Mouse (Mus musculus) lung, embryonic 15.5 days (tissue): ENCODE measurements around the gene Olfr617. TPM values are rescaled to one million over a fixed set of nuclear protein-coding genes. Genes with fewer than 3 reads are reported as not detected.
"Not testable (repeated sequence)": the region's sequence is repeated elsewhere in the genome, so short reads cannot be mapped to it uniquely, and the experiment has no call there.

ENCODE experiments used
- ATAC-seq: fragments of 200-750 bp; cut with Nextera tagmentation; 2 replicates; pipeline ENCODE4 v1.8.0; 2017; ENCODE audit warnings: moderate number of reproducible peaks, borderline replicate concordance; ENCODE audit not compliant: low FRiP score, low TSS enrichment; ENCODE audit errors: extremely low read depth
- H3K27ac ChIP-seq: fragments of 300-500 bp; sonication (generic); 2 replicates; pipeline ENCODE4 v1.5.1; 2015; ENCODE audit warnings: moderate library complexity, mild to moderate bottlenecking, inconsistent platforms
- H3K27me3 ChIP-seq: fragments of 300-500 bp; sonication (generic); 2 replicates; pipeline ENCODE4 v1.6.1; 2015; ENCODE audit warnings: inconsistent platforms
- H3K36me3 ChIP-seq: fragments of 300-500 bp; sonication (generic); 2 replicates; pipeline ENCODE4 v1.6.1; 2015; ENCODE audit warnings: inconsistent platforms
- H3K4me1 ChIP-seq: fragments of 300-500 bp; sonication (generic); 2 replicates; pipeline ENCODE4 v1.6.1; 2015; ENCODE audit warnings: inconsistent platforms
- H3K4me2 ChIP-seq: fragments of 300-500 bp; sonication (generic); 2 replicates; pipeline ENCODE4 v1.6.1; 2015; ENCODE audit warnings: inconsistent platforms, mild to moderate bottlenecking, moderate library complexity
- H3K4me3 ChIP-seq: fragments of 300-500 bp; sonication (generic); 2 replicates; pipeline ENCODE4 v1.5.1; 2015; ENCODE audit warnings: mild to moderate bottlenecking, inconsistent platforms
- H3K9ac ChIP-seq: fragments of 300-500 bp; sonication (generic); 2 replicates; pipeline ENCODE4 v1.6.1; 2015; ENCODE audit warnings: inconsistent platforms
- H3K9me3 ChIP-seq: fragments of 300-500 bp; sonication (generic); 2 replicates; pipeline ENCODE4 v1.6.1; 2016; ENCODE audit warnings: inconsistent platforms
- WGBS: fragments of 180-500 bp; shearing (Covaris S2); methylation state at CpG from one replicate; pipeline ENCODE4 v1.1.7; 2015; 5-methylcytosine and 5-hydroxymethylcytosine counted together
- microRNA-seq: library from miRNA; unstranded; fragments of <30 nt; microRNA quantifications from one replicate; pipeline ENCODE4, GENCODE M21; 2016
- polyA plus RNA-seq: library from polyadenylated mRNA; unstranded; fragments of >200 nt; fragmentation: Nextera tagmentation; extraction: Ambion mirVana; gene quantifications from 2 replicates; pipeline ENCODE4 v1.2.1, GENCODE M21; 2015

The Olfr617 gene
- polyA plus RNA-seq: not detected in 2 replicates

GRCm38 (mm10) chr7:103572761-103573160 is at the start of gene Olfr617:
Gene Olfr617, plus strand, starts transcription at chr7:103573061.
- no peaks in the 10 kb centered on the region for H3K36me3 ChIP-seq
- no peak within 1 kb of the TSS for H3K4me2 ChIP-seq
- ATAC-seq: no peak
- no peaks in the 10 kb centered on the region for H3K4me1 ChIP-seq
- H3K4me3 ChIP-seq: no peak within 1 kb of the TSS
- H3K27ac ChIP-seq: no peak within 1 kb of the TSS
- H3K27me3 ChIP-seq: no peaks in the 10 kb centered on the region
- H3K9ac ChIP-seq: no peak within 1 kb of the TSS
- H3K9me3 ChIP-seq: no peaks in the 10 kb centered on the region
- 83% methylated on average over 1 of the region's 1 CpGs for WGBS

DNA sequence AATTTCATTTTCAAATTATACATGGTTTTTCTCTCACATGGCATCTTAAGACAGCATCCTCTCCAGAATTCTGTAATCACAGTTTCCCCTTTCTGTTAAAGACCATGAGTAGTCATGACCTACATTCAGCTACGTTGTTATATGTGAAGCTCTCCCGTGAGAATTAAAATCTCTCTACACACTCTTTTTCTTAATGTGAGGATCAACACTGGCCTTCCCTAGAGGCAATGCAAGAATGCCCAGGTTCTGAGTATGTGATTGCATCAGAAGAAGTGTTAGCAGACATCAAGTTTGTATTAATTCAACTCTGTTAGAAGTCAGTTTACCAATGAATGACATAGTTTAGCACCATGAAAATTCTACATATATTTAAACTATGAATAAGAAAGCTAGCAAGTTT is 30.2 kb upstream of the Olfr617 start, which contains the start of gene Olfr612:
TSS of gene Olfr612 (minus strand) at position 101 of the 400 bp plus-strand sequence.
- not testable (repeated sequence) for H3K9me3 ChIP-seq, H3K27ac ChIP-seq, H3K9ac ChIP-seq, ATAC-seq, H3K4me2 ChIP-seq, H3K4me3 ChIP-seq, H3K27me3 ChIP-seq, H3K36me3 ChIP-seq, H3K4me1 ChIP-seq
- 75% methylated on average over 2 of the region's 2 CpGs for WGBS

DNA sequence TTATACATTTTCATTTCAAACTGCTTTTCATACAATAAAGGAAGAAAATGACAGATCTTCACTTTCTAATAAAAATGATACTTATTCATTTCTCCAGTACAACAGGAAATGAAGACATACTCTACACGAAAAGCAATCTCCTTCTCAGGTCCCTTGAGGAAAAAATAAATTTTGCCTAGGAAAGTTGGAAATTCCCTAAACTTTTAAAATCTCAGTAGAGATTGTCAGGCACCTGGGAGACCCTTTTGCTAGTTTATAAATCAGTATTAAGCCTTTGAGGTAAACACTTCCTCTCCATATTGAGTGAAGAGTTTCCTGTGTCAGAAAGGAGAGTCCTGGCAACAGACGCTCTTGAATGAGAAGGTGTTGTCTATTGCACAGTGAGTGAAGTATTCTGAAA is 25.1 kb upstream of the Olfr617 start, which contains the start of gene Olfr613:
TSS of gene Olfr613 (plus strand) at position 301 of the 400 bp plus-strand sequence.
- Histone ChIP-seq H3K36me3 (no peaks in the 10 kb centered on the region), H3K27me3 (no peaks in the 10 kb centered on the region), H3K9ac (no peak within 1 kb of the TSS), H3K4me3 (no peak within 1 kb of the TSS), H3K9me3 (no peaks in the 10 kb centered on the region), H3K4me1 (no peaks in the 10 kb centered on the region), H3K4me2 (no peak within 1 kb of the TSS), H3K27ac (no peak within 1 kb of the TSS)
- WGBS: 54% methylated on average over 2 of the region's 2 CpGs
- no peak for ATAC-seq

DNA sequence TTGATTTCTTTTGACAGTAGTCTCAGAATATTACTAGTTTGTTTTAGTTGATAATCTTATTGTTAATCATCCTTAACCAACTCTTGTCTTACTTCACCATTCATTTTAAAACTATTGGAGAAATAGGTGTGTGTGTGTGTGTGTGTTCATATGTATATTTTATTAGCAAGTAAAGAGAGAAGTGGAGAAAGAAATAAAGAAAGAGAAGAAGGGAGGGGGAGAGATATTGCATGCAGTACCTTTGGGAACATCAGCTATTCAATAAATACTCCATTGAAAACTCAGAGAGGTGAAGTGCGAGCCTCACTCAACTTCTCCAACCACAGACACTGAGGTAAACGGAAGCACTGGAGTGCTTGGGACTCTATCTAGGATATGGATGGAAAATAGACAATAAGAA is 17.1 kb upstream of the Olfr617 start, which contains the start of gene Olfr615:
TSS of gene Olfr615 (plus strand) at position 301 of the 400 bp plus-strand sequence.
- Histone ChIP-seq H3K27ac (no peak within 1 kb of the TSS), H3K4me2 (no peak within 1 kb of the TSS), H3K9ac (no peak within 1 kb of the TSS), H3K4me1 (no peaks in the 10 kb centered on the region), H3K4me3 (no peak within 1 kb of the TSS), H3K9me3 (no peaks in the 10 kb centered on the region), H3K27me3 (no peaks in the 10 kb centered on the region), H3K36me3 (no peaks in the 10 kb centered on the region)
- 79% methylated on average over 2 of the region's 2 CpGs for WGBS
- no peak for ATAC-seq

GRCm38 (mm10) chr7:103569043-103569442 is 3.8 kb upstream of the Olfr617 start, which contains the start of gene Olfr616:
Gene Olfr616, minus strand, starts transcription at chr7:103569143.
- 67% methylated on average over 3 of the region's 3 CpGs for WGBS
- Histone ChIP-seq H3K4me2 (no peak within 1 kb of the TSS), H3K36me3 (no peaks in the 10 kb centered on the region), H3K27ac (no peak within 1 kb of the TSS), H3K4me1 (no peaks in the 10 kb centered on the region), H3K9ac (no peak within 1 kb of the TSS), H3K4me3 (no peak within 1 kb of the TSS), H3K9me3 (no peaks in the 10 kb centered on the region), H3K27me3 (no peaks in the 10 kb centered on the region)
- no peak for ATAC-seq

DNA sequence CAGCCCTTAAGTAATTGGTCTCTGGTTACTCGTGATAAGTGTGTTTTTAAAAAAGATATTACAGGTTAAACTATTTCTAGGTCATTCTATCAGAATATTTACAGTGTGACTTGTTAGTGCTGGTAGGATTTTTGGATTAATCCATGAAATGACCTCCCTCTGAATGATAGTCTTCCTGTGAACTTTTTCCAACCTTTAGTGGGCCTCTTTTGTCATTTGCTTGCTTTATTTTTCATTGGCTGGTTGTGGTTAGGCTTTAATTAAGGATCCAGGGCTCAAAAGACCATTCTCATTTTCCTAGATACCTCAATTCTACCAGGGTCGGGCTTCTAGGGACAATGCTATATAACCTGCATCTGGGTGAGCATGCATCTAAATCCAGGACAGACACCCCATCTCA is 16.9 kb downstream of the Olfr617 start, which contains the start of gene Olfr618:
TSS of gene Olfr618 (plus strand) at position 301 of the 400 bp plus-strand sequence.
- no peak within 1 kb of the TSS for H3K4me2 ChIP-seq
- 57% methylated on average over 2 of the region's 2 CpGs for WGBS
- H3K4me1 ChIP-seq: no peaks in the 10 kb centered on the region
- no peak within 1 kb of the TSS for H3K4me3 ChIP-seq
- no peaks in the 10 kb centered on the region for H3K36me3 ChIP-seq
- ATAC-seq: no peak
- no peak within 1 kb of the TSS for H3K9ac ChIP-seq
- no peaks in the 10 kb centered on the region for H3K9me3 ChIP-seq
- H3K27ac ChIP-seq: no peak within 1 kb of the TSS
- no peaks in the 10 kb centered on the region for H3K27me3 ChIP-seq

DNA sequence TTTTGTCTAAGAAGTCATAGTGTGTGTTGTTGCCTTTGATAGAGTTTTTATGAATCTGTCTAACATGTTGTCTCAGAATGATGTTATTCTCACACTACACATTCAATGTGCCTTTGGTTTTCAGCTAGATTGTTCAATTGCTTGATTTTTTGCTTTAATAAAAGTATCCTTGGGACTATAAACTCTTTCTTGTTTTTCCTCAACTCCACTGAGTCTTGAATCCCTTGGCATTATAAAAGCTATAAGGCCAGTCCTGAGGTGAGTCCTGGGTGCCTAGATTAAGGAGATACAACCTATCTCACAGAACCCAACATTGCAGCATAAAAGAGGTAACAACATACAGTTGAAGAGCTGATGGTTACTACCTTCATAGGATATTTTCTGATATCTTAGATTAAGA is 27.4 kb downstream of the Olfr617 start, which contains the start of gene Olfr619:
TSS of gene Olfr619 (plus strand) at position 301 of the 400 bp plus-strand sequence.
- no peak for ATAC-seq
- no peak within 1 kb of the TSS for H3K4me2 ChIP-seq
- no peak within 1 kb of the TSS for H3K9ac ChIP-seq
- no peaks in the 10 kb centered on the region for H3K27me3 ChIP-seq
- no peaks in the 10 kb centered on the region for H3K4me1 ChIP-seq
- H3K36me3 ChIP-seq: no peaks in the 10 kb centered on the region
- H3K9me3 ChIP-seq: no peaks in the 10 kb centered on the region
- H3K4me3 ChIP-seq: no peak within 1 kb of the TSS
- H3K27ac ChIP-seq: no peak within 1 kb of the TSS

GRCm38 (mm10) chr7:103607425-103607824 is 34.6 kb downstream of the Olfr617 start:
- Histone ChIP-seq H3K27ac (no peak overlapping the region), H3K4me1 (no peaks in the 10 kb centered on the region), H3K27me3 (no peaks in the 10 kb centered on the region), H3K9ac (no peak overlapping the region), H3K36me3 (no peaks in the 10 kb centered on the region), H3K4me2 (no peak overlapping the region), H3K9me3 (no peaks in the 10 kb centered on the region), H3K4me3 (no peak overlapping the region)
- 62% methylated on average over 2 of the region's 2 CpGs for WGBS
- no peak for ATAC-seq

GRCm38 (mm10) chr7:103612434-103612833 is 39.6 kb downstream of the Olfr617 start, which contains the start of gene Olfr620:
Gene Olfr620, minus strand, starts transcription at chr7:103612534.
- Histone ChIP-seq H3K4me1 (no peaks in the 10 kb centered on the region), H3K4me2 (no peak within 1 kb of the TSS), H3K36me3 (no peaks in the 10 kb centered on the region), H3K27me3 (no peaks in the 10 kb centered on the region), H3K9ac (no peak within 1 kb of the TSS), H3K4me3 (no peak within 1 kb of the TSS), H3K27ac (no peak within 1 kb of the TSS), H3K9me3 (no peaks in the 10 kb centered on the region)
- WGBS: 56% methylated on average over 2 of the region's 2 CpGs
- no peak for ATAC-seq

Small RNA genes lying within 50 kb of the gene (microRNA-seq; reads per million reads assigned to microRNA genes)
- not detected for gene Gm26506

Other genes with a start within 250 kb of the Olfr617 start
- not detected in 2 replicates for gene Olfr598, start 249.5 kb upstream of the Olfr617 start, polyA plus RNA-seq
- gene Olfr599, start 237.1 kb upstream of the Olfr617 start, polyA plus RNA-seq: not detected in 2 replicates
- gene Olfr600, start 223.4 kb upstream of the Olfr617 start, polyA plus RNA-seq: not detected in 2 replicates
- gene Olfr601, start 210.4 kb upstream of the Olfr617 start, polyA plus RNA-seq: not detected in 2 replicates
- gene Olfr603, start 186.9 kb upstream of the Olfr617 start, polyA plus RNA-seq: not detected in 2 replicates
- not detected in 2 replicates for gene Usp17lc, start 158.0 kb upstream of the Olfr617 start, polyA plus RNA-seq
- gene Olfr605, start 127.6 kb upstream of the Olfr617 start, polyA plus RNA-seq: not detected in 2 replicates
- gene Olfr606, start 124.0 kb upstream of the Olfr617 start, polyA plus RNA-seq: not detected in 2 replicates
- gene Olfr607, start 108.9 kb upstream of the Olfr617 start, polyA plus RNA-seq: not detected in 2 replicates
- gene Olfr608, start 103.2 kb upstream of the Olfr617 start, polyA plus RNA-seq: not detected in 2 replicates
- gene Olfr609, start 75.0 kb upstream of the Olfr617 start, polyA plus RNA-seq: not detected in 2 replicates
- gene Olfr610, start 60.9 kb upstream of the Olfr617 start, polyA plus RNA-seq: not detected in 2 replicates
- not detected in 2 replicates for gene Olfr611, start 52.2 kb upstream of the Olfr617 start, polyA plus RNA-seq
- not detected in 2 replicates for gene Olfr612, start 30.3 kb upstream of the Olfr617 start, polyA plus RNA-seq
- not detected in 2 replicates for gene Olfr613, start 25.0 kb upstream of the Olfr617 start, polyA plus RNA-seq
- gene Olfr615, start 17.0 kb upstream of the Olfr617 start, polyA plus RNA-seq: not detected in 2 replicates
- not detected in 2 replicates for gene Olfr616, start 3.9 kb upstream of the Olfr617 start, polyA plus RNA-seq
- gene Olfr618, start 17.0 kb downstream of the Olfr617 start, polyA plus RNA-seq: not detected in 2 replicates
- gene Olfr619, start 27.5 kb downstream of the Olfr617 start, polyA plus RNA-seq: not detected in 2 replicates
- gene Olfr620, start 39.5 kb downstream of the Olfr617 start, polyA plus RNA-seq: not detected in 2 replicates
- gene Olfr622, start 69.6 kb downstream of the Olfr617 start, polyA plus RNA-seq: not detected in 2 replicates
- not detected in 2 replicates for gene Olfr623, start 90.6 kb downstream of the Olfr617 start, polyA plus RNA-seq
- 0.04 TPM in 1 of 2 replicates, not detected in the other for gene Olfr624, start 98.1 kb downstream of the Olfr617 start, polyA plus RNA-seq
- not detected in 2 replicates for gene Olfr625-ps1, start 109.7 kb downstream of the Olfr617 start, polyA plus RNA-seq
- gene Olfr243, start 141.6 kb downstream of the Olfr617 start, polyA plus RNA-seq: not detected in 2 replicates
- gene Olfr628, start 157.3 kb downstream of the Olfr617 start, polyA plus RNA-seq: not detected in 2 replicates
- gene Olfr629, start 171.9 kb downstream of the Olfr617 start, polyA plus RNA-seq: not detected in 2 replicates
- not detected in 2 replicates for gene Olfr630, start 184.3 kb downstream of the Olfr617 start, polyA plus RNA-seq
- not detected in 2 replicates for gene Olfr69, start 198.5 kb downstream of the Olfr617 start, polyA plus RNA-seq
- gene Olfr68, start 206.6 kb downstream of the Olfr617 start, polyA plus RNA-seq: not detected in 2 replicates
- not detected in 2 replicates for gene Olfr67, start 218.8 kb downstream of the Olfr617 start, polyA plus RNA-seq
- gene Hbb-bt, start 240.9 kb downstream of the Olfr617 start, polyA plus RNA-seq: 4,716 and 5,311 TPM in 2 replicates